Mouse (Mus musculus): ENCODE results near the gene Ccnk. TPM values are rescaled to one million over a fixed set of nuclear protein-coding genes. Genes with fewer than 3 reads are reported as not detected.
A peak's percentile ranks its signal among the peaks of the same experiment; 100 is the strongest.

Ccnk gene
- total RNA-seq, 2 experiments from 2014 or later: 28.8 to 29.6 TPM

GRCm38 (mm10) chr12:108179246-108179320, 296 bp upstream of the Ccnk start, which contains the start of gene Setd3:
TSS of gene Setd3 (minus strand) at chr12:108179314.
- DNase-seq (ENCODE audit: low spot score in 2 of 2): no peak
- intact Hi-C loops (cut with DNase I): no loop called here

- DNase-seq (ENCODE audit: low spot score in 2 of 2): no peak
- intact Hi-C loops (cut with DNase I): no loop called here
Observed at GRCm38 (mm10) chr12:108181716-108182115, 2.3 kb downstream of the Ccnk start.

- intact Hi-C loops (cut with DNase I): no loop called here
- no peak for DNase-seq (ENCODE audit: low spot score in 2 of 2)
Observed at GRCm38 (mm10) chr12:108187541-108188091, 8.2 kb downstream of the Ccnk start.

- DNase-seq (ENCODE audit: low spot score in 2 of 2): peak in 1 of 2 experiments; percentile 70
- intact Hi-C loops (cut with DNase I): no loop called here
Observed at GRCm38 (mm10) chr12:108193878-108194277, 14.5 kb downstream of the Ccnk start.

GRCm38 (mm10) chr12:108195761-108196160, 16.4 kb downstream of the Ccnk start:
- DNase-seq (ENCODE audit: low spot score in 2 of 2): no peak
- intact Hi-C loops (cut with DNase I): no loop called here

- DNase-seq (ENCODE audit: low spot score in 2 of 2): no peak
- intact Hi-C loops (cut with DNase I): no loop called here
Observed at GRCm38 (mm10) chr12:108198447-108198846, 19.1 kb downstream of the Ccnk start.

GRCm38 (mm10) chr12:108200094-108200493, 20.7 kb downstream of the Ccnk start:
- no peak for DNase-seq (ENCODE audit: low spot score in 2 of 2)
- intact Hi-C loops (cut with DNase I): loop anchor here (10.0 kb wide), 1 partner anchor 335 kb away; no protein-coding TSS in a partner anchor

GRCm38 (mm10) chr12:108203895-108204294, 24.5 kb downstream of the Ccnk start:
- DNase-seq (ENCODE audit: low spot score in 2 of 2): no peak
- intact Hi-C loops (cut with DNase I): loop anchor here (10.0 kb wide), 1 partner anchor 331 kb away; no protein-coding TSS in a partner anchor

- intact Hi-C loops (cut with DNase I): loop anchor here (5.0 to 10.0 kb wide), 3 partner anchors 132 to 330 kb away; no protein-coding TSS in a partner anchor
- no peak for DNase-seq (ENCODE audit: low spot score in 2 of 2)
Observed at GRCm38 (mm10) chr12:108204978-108205377, 25.6 kb downstream of the Ccnk start.

- intact Hi-C loops (cut with DNase I): loop anchor here (1.0 to 10.0 kb wide), 4 partner anchors 87 to 328 kb away; no protein-coding TSS in a partner anchor
Observed at GRCm38 (mm10) chr12:108206641-108207040, 27.3 kb downstream of the Ccnk start.

GRCm38 (mm10) chr12:108208216-108208615, 28.8 kb downstream of the Ccnk start:
- no peak for DNase-seq (ENCODE audit: low spot score in 2 of 2)
- intact Hi-C loops (cut with DNase I): loop anchor here (5.0 to 10.0 kb wide), 3 partner anchors 129 to 327 kb away; no protein-coding TSS in a partner anchor

More at GRCm38 (mm10) chr12:108206641-108207040, 27.3 kb downstream of the Ccnk start:
- peak; percentile 60 to 71 for DNase-seq (ENCODE audit: low spot score in 2 of 2)

- DNase-seq (ENCODE audit: low spot score in 2 of 2): peak; percentile 59 to 74
- intact Hi-C loops (cut with DNase I): loop anchor here (5.0 to 10.0 kb wide), 3 partner anchors 128 to 326 kb away; no protein-coding TSS in a partner anchor
Observed at GRCm38 (mm10) chr12:108208726-108209438, 29.5 kb downstream of the Ccnk start.

- intact Hi-C loops (cut with DNase I): no loop called here
- DNase-seq (ENCODE audit: low spot score in 2 of 2): no peak
Observed at GRCm38 (mm10) chr12:108210623-108211022, 31.2 kb downstream of the Ccnk start.

- no peak for DNase-seq (ENCODE audit: low spot score in 2 of 2)
- intact Hi-C loops (cut with DNase I): no loop called here
Observed at GRCm38 (mm10) chr12:108212071-108212470, 32.7 kb downstream of the Ccnk start.

- DNase-seq (ENCODE audit: low spot score in 2 of 2): no peak
- intact Hi-C loops (cut with DNase I): no loop called here
Observed at GRCm38 (mm10) chr12:108212476-108212875, 33.1 kb downstream of the Ccnk start.

- no peak for DNase-seq (ENCODE audit: low spot score in 2 of 2)
- intact Hi-C loops (cut with DNase I): no loop called here
Observed at GRCm38 (mm10) chr12:108213090-108214041, 34.0 kb downstream of the Ccnk start.

- intact Hi-C loops (cut with DNase I): no loop called here
- no peak for DNase-seq (ENCODE audit: low spot score in 2 of 2)
Observed at GRCm38 (mm10) chr12:108215090-108215489, 35.7 kb downstream of the Ccnk start.

- DNase-seq (ENCODE audit: low spot score in 2 of 2): no peak
- intact Hi-C loops (cut with DNase I): no loop called here
Observed at GRCm38 (mm10) chr12:108216611-108217370, 37.4 kb downstream of the Ccnk start.

GRCm38 (mm10) chr12:108217572-108217971, 38.2 kb downstream of the Ccnk start:
- intact Hi-C loops (cut with DNase I): no loop called here

More at GRCm38 (mm10) chr12:108217572-108217971, 38.2 kb downstream of the Ccnk start:
- peak in 1 of 2 experiments; percentile 58 for DNase-seq (ENCODE audit: low spot score in 2 of 2)

All from left cerebral cortex, postnatal 25 days (tissue).